18 mouse cellular contexts compared by ENCODE assay signal in genomic region chr3:147423895-147424575, GRCm38 (mm10).
DNase-seq lines count a peak whose midpoint lies in the region; ATAC-seq and TF ChIP-seq lines count a peak whose summit lies in the region.
"Had no signal": no experiment of that assay in that cellular context is flagged by ENCODE, and none has a peak within 500 bp of the region (broad histone marks: within the 10 kb centered on the region; RNA-seq: fewer than 3 reads in every experiment).

No protein-coding gene starts in this region.

- ATAC-seq in hindbrain, embryonic 13.5 days (ENCODE audit: low FRiP score), result 0 out of 2 replicates have a peak, but pooled peaks have one; percentile 17

- dilution Hi-C loops in CH12.LX (cut with MboI; ENCODE audit: extremely low pct_ligation_motif_present, extremely low pct_unique_long_range_greater_than_20kb, low sequenced_read_pairs), result no loop called here

- no peak overlapping the region for H3K9ac ChIP-seq in CH12.LX (ENCODE audit: insufficient read depth, low read depth)
- H3K9ac ChIP-seq in hindbrain, embryonic 13.5 days, result no peak overlapping the region
- H3K9ac ChIP-seq: embryonic facial prominence, embryonic 12.5 days; hindbrain, embryonic 15.5 days; lung, embryonic 14.5 days had no signal

- no peak for TF ChIP-seq POLR2A in CH12.LX (IDR thresholded peaks at IDR 0.05; ENCODE audit: low read depth, low read length)

- TF ChIP-seq CTCF in CH12.LX (conservative IDR thresholded peaks at IDR 0.05 in 1 of 2, IDR thresholded peaks at IDR 0.05 in 1 of 2; ENCODE audit: low read depth in 2 of 2, low read length in 2 of 2), result no peak

- TF ChIP-seq EP300 in CH12.LX (IDR thresholded peaks at IDR 0.05; ENCODE audit: low read length), result no peak

- H3K4me3 ChIP-seq in CH12.LX (replicated peaks in 1 of 3; ENCODE audit: low read depth in 2 of 3, low read length in 2 of 3, poor library complexity in 1 of 3), result no peak overlapping the region
- no peak overlapping the region for H3K4me3 ChIP-seq in hindbrain, embryonic 13.5 days
- H3K4me3 ChIP-seq: embryonic facial prominence, embryonic 12.5 days; hindbrain, embryonic 15.5 days had no signal

- H3K27me3 ChIP-seq in CH12.LX (replicated peaks), result no peaks in the 10 kb centered on the region
- H3K27me3 ChIP-seq in hindbrain, embryonic 13.5 days, result no peaks in the 10 kb centered on the region
- H3K27me3 ChIP-seq: embryonic facial prominence, embryonic 12.5 days; hindbrain, embryonic 15.5 days had no signal

- TF ChIP-seq RAD21 in CH12.LX (IDR thresholded peaks at IDR 0.05; ENCODE audit: low read depth, low read length), result no peak

- H3K79me2 ChIP-seq in CH12.LX (replicated peaks; ENCODE audit: control insufficient read depth, extremely low read depth, insufficient read depth, poor library complexity, severe bottlenecking), result no peaks in the 10 kb centered on the region

- no peak overlapping the region for H3K27ac ChIP-seq in CH12.LX (ENCODE audit: insufficient read depth, low read depth)
- 0 out of 2 replicates have a peak overlapping the region, but pooled peaks have one; percentile 35 for H3K27ac ChIP-seq in hindbrain, embryonic 13.5 days
- H3K27ac ChIP-seq: embryonic facial prominence, embryonic 12.5 days; hindbrain, embryonic 15.5 days had no signal

- WGBS in hindbrain, embryonic 13.5 days, result 22% methylated on average over 2 of the region's 2 CpGs

- no peaks in the 10 kb centered on the region for H3K36me3 ChIP-seq in CH12.LX (replicated peaks in 1 of 2; ENCODE audit: control insufficient read depth in 1 of 2, insufficient read depth in 1 of 2, low read length in 1 of 2)
- H3K36me3 ChIP-seq in hindbrain, embryonic 13.5 days, result no peaks in the 10 kb centered on the region
- H3K36me3 ChIP-seq: embryonic facial prominence, embryonic 12.5 days; hindbrain, embryonic 15.5 days had no signal

- intact Hi-C loops in left cerebral cortex, postnatal 4 days (cut with DNase I), result no loop called here

- in situ Hi-C loops in CH12.LX (cut with MboI; ENCODE audit: low pct_ligation_motif_present, low pct_unique_long_range_greater_than_20kb, low sequenced_read_pairs), result no loop called here

- peak; percentile 35 for DNase-seq in left cerebral cortex, postnatal 4 days
- DNase-seq in left cerebral cortex, adult 18-20 months (ENCODE audit: low spot score in 2 of 2), result no peak
- DNase-seq in CH12.LX (ENCODE audit: extremely low read depth), result no peak
- DNase-seq in embryo, embryonic 10 days (ENCODE audit: low spot score), result peak; percentile 51
- DNase-seq in lung, adult 18-20 months, result no peak
- DNase-seq in ovary, postnatal 10 days (ENCODE audit: low spot score), result no peak
- DNase-seq: adrenal gland, postnatal 25 days; cerebellum, adult 8-10 months; gastrocnemius, postnatal 14 days; kidney, adult 18-20 months; kidney, postnatal 25 days; lung, embryonic 14.5 days; lung, postnatal 4 days; right cerebral cortex, postnatal 14 days; thymus, postnatal 14 days had no signal

- H3K9me3 ChIP-seq in CH12.LX (replicated peaks; ENCODE audit: low read length), result no peaks in the 10 kb centered on the region
- no peaks in the 10 kb centered on the region for H3K9me3 ChIP-seq in hindbrain, embryonic 13.5 days
- H3K9me3 ChIP-seq: embryonic facial prominence, embryonic 12.5 days; hindbrain, embryonic 15.5 days had no signal

- H3K4me2 ChIP-seq in CH12.LX (ENCODE audit: insufficient read depth, low read depth, poor library complexity, severe bottlenecking), result 0 out of 2 replicates have a peak overlapping the region, but pooled peaks have one; percentile 15
- H3K4me2 ChIP-seq in hindbrain, embryonic 13.5 days, result no peak overlapping the region
- H3K4me2 ChIP-seq: embryonic facial prominence, embryonic 12.5 days; hindbrain, embryonic 15.5 days; lung, embryonic 14.5 days had no signal

- H3K4me1 ChIP-seq in CH12.LX (ENCODE audit: control insufficient read depth in 1 of 2, insufficient read depth in 2 of 2), result peaks cover 0 to 6% of the 10 kb centered on the region in 2 experiments; a peak in 2 of 4 replicates
- H3K4me1 ChIP-seq in hindbrain, embryonic 13.5 days (replicated peaks), result peaks cover 14% of the 10 kb centered on the region

TF ChIP-seq in CH12.LX, 34 proteins besides CTCF, POLR2A, EP300 and RAD21:
- TF ChIP-seq POLR2AphosphoS2 (IDR thresholded peaks at IDR 0.05; ENCODE audit: low read depth, low read length) (no peak), SMC3 (IDR thresholded peaks at IDR 0.05; ENCODE audit: low read depth, low read length) (no peak), MAX (IDR thresholded peaks at IDR 0.05; ENCODE audit: low read length) (no peak), MAFK (IDR thresholded peaks at IDR 0.05; ENCODE audit: insufficient replicate concordance, low read length) (no peak)
TF ChIP-seq in CH12.LX: peak in this region for 0.

Comparison
In these comparisons a context has a peak if more than half of its experiments do, and no peak if none do; other contexts are left out.
1. DNase-seq: peak in left cerebral cortex, postnatal 4 days (single experiment) and embryo, embryonic 10 days (single experiment); none in left cerebral cortex, adult 18-20 months (0 of 2), CH12.LX (single experiment), lung, adult 18-20 months (0 of 2) and ovary, postnatal 10 days (single experiment).